Mouse (Mus musculus): Measurements from ENCODE around the gene Ndufs1. TPM values are rescaled to one million over a fixed set of nuclear protein-coding genes. Genes with fewer than 3 reads are reported as not detected.

The Ndufs1 gene
- 58.8 TPM for polyA plus RNA-seq (2012; fragmentation: generic; extraction: Trizol)

DNA sequence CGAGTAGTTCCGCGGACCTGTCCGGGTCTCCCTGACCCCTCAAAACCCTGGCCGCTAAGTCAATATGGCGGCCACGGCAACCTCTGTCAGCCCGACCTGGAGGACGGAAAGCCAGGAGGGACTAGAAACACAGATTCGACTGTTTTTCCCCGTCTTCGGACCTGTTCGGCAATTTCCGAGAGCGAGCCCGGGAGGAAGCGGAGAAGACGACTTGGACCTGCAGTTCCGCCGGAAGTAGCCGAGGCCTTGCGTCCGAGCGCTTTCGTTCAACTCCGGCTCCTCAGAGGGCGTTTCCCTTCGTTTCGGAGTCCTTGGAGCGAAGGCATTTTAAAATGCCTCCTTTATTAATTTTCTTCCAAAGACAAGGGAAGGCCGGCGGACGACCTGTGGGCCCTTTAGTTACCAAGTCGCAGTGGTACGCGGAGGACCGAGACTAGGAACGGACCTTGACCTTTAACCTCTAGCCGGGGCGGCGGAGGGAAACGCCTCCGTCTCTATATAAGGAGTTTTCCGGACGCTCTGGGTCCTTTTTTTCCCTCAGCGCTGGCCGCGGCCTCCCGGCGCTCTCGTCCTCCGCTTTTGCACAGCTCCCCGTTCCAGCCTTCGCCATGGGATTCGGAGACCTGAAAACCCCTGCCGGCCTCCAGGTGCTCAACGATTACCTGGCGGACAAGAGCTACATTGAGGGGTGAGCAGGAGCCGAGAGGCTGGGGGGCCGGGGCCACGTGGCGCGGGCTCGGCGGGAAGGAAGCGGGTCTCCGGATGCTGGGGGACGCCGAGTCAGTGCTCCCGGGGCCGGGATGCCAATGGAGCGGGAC lies at the start of gene Ndufs1, which contains the start of gene Eef1b2:
Gene Ndufs1, minus strand, starts transcription at position 230 of the 818 bp plus-strand sequence.
Gene Eef1b2, plus strand, starts transcription at position 222 of the 818 bp plus-strand sequence.
- peak within 1 kb of the TSS; percentile 97 for H3K4me2 ChIP-seq (ENCODE audit: low read depth)
- H3K36me3 ChIP-seq (ENCODE audit: control insufficient read depth, insufficient read depth) = peaks cover 21% of the 10 kb centered on the region
- peak within 1 kb of the TSS; percentile 83 for H3ac ChIP-seq (ENCODE audit: control insufficient read depth, insufficient read length)
- H3K4me3 ChIP-seq = peak within 1 kb of the TSS; percentile 99
- no peaks in the 10 kb centered on the region for H3K27me3 ChIP-seq (ENCODE audit: control insufficient read depth, insufficient read depth, insufficient read length)
- H3K79me2 ChIP-seq (ENCODE audit: control insufficient read depth, insufficient read depth) = peaks cover 51% of the 10 kb centered on the region
- TF ChIP-seq MYOD1 (IDR thresholded peaks at IDR 0.05; ENCODE audit: control insufficient read depth in 1 of 3, insufficient read length in 2 of 3, low read depth in 2 of 3) (no peak), POLR2A (IDR thresholded peaks at IDR 0.05; ENCODE audit: insufficient read length, low read depth) (peak; percentile 61), SRF (IDR thresholded peaks at IDR 0.05; ENCODE audit: control insufficient read depth, insufficient read length, low read depth) (peak; percentile 92), POLR2AphosphoS2 (IDR thresholded peaks at IDR 0.05; ENCODE audit: insufficient read length, low read depth) (peak; percentile 64), TCF3 (IDR thresholded peaks at IDR 0.05; ENCODE audit: insufficient read length, low read depth) (no peak), E2F4 (IDR thresholded peaks at IDR 0.05; ENCODE audit: insufficient read depth) (no peak), CEBPB (IDR thresholded peaks at IDR 0.05; ENCODE audit: insufficient read depth, poor library complexity, severe bottlenecking) (no peak), USF1 (IDR thresholded peaks at IDR 0.05; ENCODE audit: low read depth) (no peak), REST (IDR thresholded peaks at IDR 0.05; ENCODE audit: insufficient read depth, insufficient read length) (no peak), MAX (IDR thresholded peaks at IDR 0.05; ENCODE audit: low read depth) (no peak)

GRCm38 (mm10) chr1:63225890-63226289 lies 49.3 kb upstream of the Ndufs1 start:
- peak overlapping the region; percentile 49 for H3K4me2 ChIP-seq (ENCODE audit: low read depth)
- no peaks in the 10 kb centered on the region for H3K36me3 ChIP-seq (ENCODE audit: control insufficient read depth, insufficient read depth)

DNA sequence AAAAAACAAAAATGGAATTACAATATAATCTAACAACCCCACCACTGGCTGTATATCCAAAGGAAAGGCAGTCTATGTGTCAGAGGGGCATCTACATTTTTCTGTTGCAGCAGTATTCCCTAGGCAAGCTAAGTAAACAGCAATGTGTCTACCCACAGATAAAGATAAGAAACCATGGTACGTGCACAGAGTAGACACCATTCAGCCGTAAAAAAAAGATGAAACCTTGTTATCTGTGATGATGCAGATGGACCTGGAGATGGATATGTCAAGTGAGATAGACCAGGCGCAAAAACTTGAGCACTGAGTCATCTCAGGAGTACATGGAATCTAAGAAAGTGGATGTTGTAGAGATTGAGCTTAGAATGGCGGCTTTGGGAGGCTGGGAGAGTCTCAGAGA lies 48.4 kb upstream of the Ndufs1 start:
- Histone ChIP-seq H3K79me2 (ENCODE audit: control insufficient read depth, insufficient read depth) (no peaks in the 10 kb centered on the region), H3K4me2 (ENCODE audit: low read depth) (no peak overlapping the region), H3K4me3 (no peak overlapping the region), H3K36me3 (ENCODE audit: control insufficient read depth, insufficient read depth) (no peaks in the 10 kb centered on the region), H3K27me3 (ENCODE audit: control insufficient read depth, insufficient read depth, insufficient read length) (no peaks in the 10 kb centered on the region), H3ac (ENCODE audit: control insufficient read depth, insufficient read length) (no peak overlapping the region)
- TF ChIP-seq POLR2A (IDR thresholded peaks at IDR 0.05; ENCODE audit: insufficient read length, low read depth) (no peak), TCF3 (IDR thresholded peaks at IDR 0.05; ENCODE audit: insufficient read length, low read depth) (no peak)

More at GRCm38 (mm10) chr1:63225890-63226289, 49.3 kb upstream of the Ndufs1 start:
- Histone ChIP-seq H3K27me3 (ENCODE audit: control insufficient read depth, insufficient read depth, insufficient read length) (no peaks in the 10 kb centered on the region), H3K4me3 (no peak overlapping the region), H3ac (ENCODE audit: control insufficient read depth, insufficient read length) (no peak overlapping the region), H3K79me2 (ENCODE audit: control insufficient read depth, insufficient read depth) (no peaks in the 10 kb centered on the region)
- TF ChIP-seq MYOD1 (IDR thresholded peaks at IDR 0.05; ENCODE audit: control insufficient read depth in 1 of 3, insufficient read length in 2 of 3, low read depth in 2 of 3) (peak in 1 of 3 experiments; percentile 42), E2F4 (IDR thresholded peaks at IDR 0.05; ENCODE audit: insufficient read depth) (no peak), MYOG (IDR thresholded peaks at IDR 0.05; ENCODE audit: control insufficient read depth in 1 of 3, insufficient read depth in 1 of 3, insufficient read length in 2 of 3, low read depth in 2 of 3) (peak in 1 of 3 experiments; percentile 49), SRF (IDR thresholded peaks at IDR 0.05; ENCODE audit: control insufficient read depth, insufficient read length, low read depth) (peak; percentile 32), POLR2A (IDR thresholded peaks at IDR 0.05; ENCODE audit: insufficient read length, low read depth) (peak; percentile 13)

GRCm38 (mm10) chr1:63219277-63219676 lies 42.6 kb upstream of the Ndufs1 start:
- Histone ChIP-seq H3K36me3 (ENCODE audit: control insufficient read depth, insufficient read depth) (no peaks in the 10 kb centered on the region), H3K79me2 (ENCODE audit: control insufficient read depth, insufficient read depth) (no peaks in the 10 kb centered on the region), H3K27me3 (ENCODE audit: control insufficient read depth, insufficient read depth, insufficient read length) (no peaks in the 10 kb centered on the region), H3K4me2 (ENCODE audit: low read depth) (no peak overlapping the region), H3K4me3 (no peak overlapping the region), H3ac (ENCODE audit: control insufficient read depth, insufficient read length) (no peak overlapping the region)
- TF ChIP-seq E2F4 (IDR thresholded peaks at IDR 0.05; ENCODE audit: insufficient read depth) (no peak), POLR2AphosphoS2 (IDR thresholded peaks at IDR 0.05; ENCODE audit: insufficient read length, low read depth) (no peak), SRF (IDR thresholded peaks at IDR 0.05; ENCODE audit: control insufficient read depth, insufficient read length, low read depth) (no peak)

- Histone ChIP-seq H3K79me2 (ENCODE audit: control insufficient read depth, insufficient read depth) (no peaks in the 10 kb centered on the region), H3K4me2 (ENCODE audit: low read depth) (no peak overlapping the region), H3ac (ENCODE audit: control insufficient read depth, insufficient read length) (no peak overlapping the region), H3K36me3 (ENCODE audit: control insufficient read depth, insufficient read depth) (no peaks in the 10 kb centered on the region), H3K27me3 (ENCODE audit: control insufficient read depth, insufficient read depth, insufficient read length) (no peaks in the 10 kb centered on the region), H3K4me3 (no peak overlapping the region)
- TF ChIP-seq REST (IDR thresholded peaks at IDR 0.05; ENCODE audit: insufficient read depth, insufficient read length) = no peak
- no peak for TF ChIP-seq POLR2A (IDR thresholded peaks at IDR 0.05; ENCODE audit: insufficient read length, low read depth)
- no peak for TF ChIP-seq E2F4 (IDR thresholded peaks at IDR 0.05; ENCODE audit: insufficient read depth)
- TF ChIP-seq USF1 (IDR thresholded peaks at IDR 0.05; ENCODE audit: low read depth) = no peak
- no peak for TF ChIP-seq CEBPB (IDR thresholded peaks at IDR 0.05; ENCODE audit: insufficient read depth, poor library complexity, severe bottlenecking)
- TF ChIP-seq MAX (IDR thresholded peaks at IDR 0.05; ENCODE audit: low read depth) = no peak
- TF ChIP-seq MYOD1 (IDR thresholded peaks at IDR 0.05; ENCODE audit: control insufficient read depth in 1 of 3, insufficient read length in 2 of 3, low read depth in 2 of 3) = no peak
- TF ChIP-seq TCF12 (IDR thresholded peaks at IDR 0.05; ENCODE audit: insufficient read depth, poor library complexity, severe bottlenecking) = no peak
- TF ChIP-seq POLR2AphosphoS2 (IDR thresholded peaks at IDR 0.05; ENCODE audit: insufficient read length, low read depth) = no peak
- no peak for TF ChIP-seq SRF (IDR thresholded peaks at IDR 0.05; ENCODE audit: control insufficient read depth, insufficient read length, low read depth)
- TF ChIP-seq TCF3 (IDR thresholded peaks at IDR 0.05; ENCODE audit: insufficient read length, low read depth) = no peak
- no peak for TF ChIP-seq MYOG (IDR thresholded peaks at IDR 0.05; ENCODE audit: control insufficient read depth in 1 of 3, insufficient read depth in 1 of 3, insufficient read length in 2 of 3, low read depth in 2 of 3)
Observed at GRCm38 (mm10) chr1:63214631-63215030, 38.0 kb upstream of the Ndufs1 start.

Data from myocyte (in vitro differentiated cells).